Comparison of ENCODE assay signal across 12 mouse cellular contexts in the genomic region with DNA sequence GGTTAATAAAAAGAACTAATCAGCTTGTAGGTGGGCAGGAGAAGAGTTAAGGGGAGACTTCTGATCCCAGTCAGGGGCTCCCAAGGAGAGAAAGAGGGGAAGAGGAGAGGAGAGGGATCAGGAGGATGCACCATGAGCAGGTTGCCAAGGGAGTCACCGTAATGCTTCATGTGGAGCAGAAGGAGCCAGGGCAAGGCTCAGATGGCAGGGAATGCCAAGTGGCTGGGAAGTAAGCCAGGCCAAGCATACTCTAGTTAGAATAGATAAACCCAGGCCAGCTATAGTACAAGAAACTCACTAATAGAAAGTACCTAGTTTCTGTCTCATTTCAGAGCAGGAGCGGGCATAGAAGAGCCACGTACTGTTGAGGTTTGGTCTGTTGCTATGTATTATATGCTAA. TPM values are rescaled to one million over a fixed set of nuclear protein-coding genes. Genes with fewer than 3 reads are reported as not detected.
DNase-seq lines count a peak whose midpoint lies in the region; ATAC-seq and TF ChIP-seq lines count a peak whose summit lies in the region.
"Had no signal": no experiment of that assay in that cellular context is flagged by ENCODE, and none has a peak within 500 bp of the region (broad histone marks: within the 10 kb centered on the region; RNA-seq: fewer than 3 reads in every experiment).

No protein-coding gene starts in this region.

- no peak overlapping the region for H3K4me2 ChIP-seq in heart, embryonic 11.5 days
- H3K4me2 ChIP-seq: hindbrain, embryonic 13.5 days; liver, embryonic 12.5 days; neural tube, embryonic 13.5 days had no signal

- TF ChIP-seq CTCF in lung, adult 2 months (IDR thresholded peaks at IDR 0.05; ENCODE audit: insufficient read depth, low read length): no peak

- H3K9ac ChIP-seq in heart, embryonic 11.5 days (ENCODE audit: low read depth, low read length): no peak overlapping the region
- H3K9ac ChIP-seq: hindbrain, embryonic 13.5 days; liver, embryonic 12.5 days; neural tube, embryonic 13.5 days had no signal

- TF ChIP-seq POLR2A in lung, adult 2 months (IDR thresholded peaks at IDR 0.05; ENCODE audit: borderline replicate concordance, extremely low read depth, low read depth, low read length): no peak

- peak; percentile 95 for DNase-seq in heart, adult 11 months
- peak; percentile 60 for DNase-seq in lung, postnatal 14 days
- no peak for DNase-seq in lung, adult 2 months
- peak; percentile 83 to 93 for DNase-seq in cerebellum, postnatal 25 days
- DNase-seq in layer of hippocampus, postnatal 10 days (ENCODE audit: low spot score in 2 of 2): no peak
- no peak for DNase-seq in left cerebral cortex, postnatal 10 days (ENCODE audit: extremely low spot score in 1 of 2, low spot score in 2 of 2)
- DNase-seq: right cerebral cortex, postnatal 14 days had no signal

- H3K9me3 ChIP-seq in heart, embryonic 11.5 days (replicated peaks; ENCODE audit: control insufficient read depth, low read length): no peaks in the 10 kb centered on the region
- H3K9me3 ChIP-seq: hindbrain, embryonic 13.5 days; liver, embryonic 12.5 days; neural tube, embryonic 13.5 days had no signal

- no peak overlapping the region for H3K4me3 ChIP-seq in heart, embryonic 11.5 days (ENCODE audit: low read depth, low read length)
- H3K4me3 ChIP-seq in lung, adult 2 months (replicated peaks; ENCODE audit: extremely low read depth, low read depth, low read length): no peak overlapping the region
- H3K4me3 ChIP-seq: hindbrain, embryonic 13.5 days; liver, embryonic 12.5 days; neural tube, embryonic 13.5 days had no signal

- ATAC-seq in heart, embryonic 11.5 days (replicated peaks; ENCODE audit: insufficient number of reproducible peaks, low FRiP score, low TSS enrichment): no peak
- ATAC-seq: CD4-positive, CD25-positive, alpha-beta regulatory T cell, adult 4 months; liver, embryonic 12.5 days had no signal

- H3K36me3 ChIP-seq in heart, embryonic 11.5 days (ENCODE audit: control insufficient read depth, insufficient read depth, low read length): no peaks in the 10 kb centered on the region
- H3K36me3 ChIP-seq: hindbrain, embryonic 13.5 days; liver, embryonic 12.5 days; neural tube, embryonic 13.5 days had no signal

- no peak overlapping the region for H3K27ac ChIP-seq in heart, embryonic 11.5 days (ENCODE audit: low read depth, low read length)
- H3K27ac ChIP-seq: hindbrain, embryonic 13.5 days; liver, embryonic 12.5 days; neural tube, embryonic 13.5 days had no signal

- 94% methylated on average over 3 of the region's 3 CpGs for WGBS in heart, embryonic 11.5 days (ENCODE audit: insufficient replicate concordance)
- WGBS in lung, adult 2 months: 70% methylated on average over 3 of the region's 3 CpGs

- intact Hi-C loops in left cerebral cortex, postnatal 10 days (cut with DNase I): no loop called here

- peaks cover 5% of the 10 kb centered on the region; the same call in 1 of the 2 replicates for H3K4me1 ChIP-seq in heart, embryonic 11.5 days (ENCODE audit: control insufficient read depth, insufficient read depth, low read length)
- no peaks in the 10 kb centered on the region for H3K4me1 ChIP-seq in lung, adult 2 months (ENCODE audit: control insufficient read depth, insufficient read depth, low read length)
- H3K4me1 ChIP-seq: hindbrain, embryonic 13.5 days; neural tube, embryonic 13.5 days had no signal

- no peaks in the 10 kb centered on the region for H3K27me3 ChIP-seq in heart, embryonic 11.5 days (ENCODE audit: control insufficient read depth, insufficient read depth, low read length)
- H3K27me3 ChIP-seq: hindbrain, embryonic 13.5 days; liver, embryonic 12.5 days; neural tube, embryonic 13.5 days had no signal

RNA-seq across cellular contexts. Expression of a gene that starts 43.6 kb away (rescaled TPM):
- polyA plus RNA-seq in heart, embryonic 11.5 days (2014; fragmentation: Nextera tagmentation; extraction: Ambion mirVana): 10.6 and 11.7 TPM in 2 replicates
- polyA plus RNA-seq in lung, adult 2 months (2012; rRNA removed): 21.0 and 21.8 TPM in 2 replicates
- total RNA-seq in layer of hippocampus, postnatal 10 days (2021): 1 to 10 TPM; 5.8 to 7.3 TPM
- 1 to 10 TPM; 7.1 to 7.8 TPM for total RNA-seq in left cerebral cortex, postnatal 10 days (2021)

Comparison
In these comparisons a context has a peak if more than half of its experiments do, and no peak if none do; other contexts are left out.
1. DNase-seq: peak in heart, adult 11 months (single experiment), lung, postnatal 14 days (single experiment) and cerebellum, postnatal 25 days (2 of 2); none in lung, adult 2 months (single experiment), layer of hippocampus, postnatal 10 days (0 of 2) and left cerebral cortex, postnatal 10 days (0 of 2).